Mouse (Mus musculus): ENCODE measurements at regions not wholly inside any gene's neighbourhood (a gene's known extent, or its start where the extent isn't known, plus 50 kb on each side); places are given as distances from the start of the nearest gene placed in this dataset.

DNA sequence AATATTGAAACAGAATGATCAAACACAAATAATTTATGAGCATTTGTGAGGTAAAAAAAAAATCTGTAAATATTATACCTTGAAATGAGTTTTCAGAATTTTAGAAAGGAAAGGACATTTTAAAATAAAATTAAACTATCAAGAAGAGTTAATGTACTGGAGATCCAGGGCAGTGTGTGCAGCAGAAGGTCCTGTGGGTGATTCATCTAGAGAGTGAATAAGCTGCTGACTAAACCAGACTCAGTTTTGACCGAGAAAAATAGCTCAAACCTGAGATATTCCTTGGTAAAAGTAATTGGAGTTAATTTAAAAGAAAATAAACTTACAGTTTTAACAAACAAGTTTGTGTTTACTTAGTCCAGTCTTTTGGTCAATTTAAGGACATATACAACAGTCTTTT, 1118.6 kb upstream of the Celf2 start:
- no peaks in the 10 kb centered on the region for H3K9me3 ChIP-seq (replicated peaks)
- H3K27ac ChIP-seq (replicated peaks) = no peak overlapping the region
- 64% methylated on average over 1 of the region's 1 CpGs for WGBS
- no peak overlapping the region for H3K4me3 ChIP-seq (replicated peaks)
- no peak overlapping the region for H3K9ac ChIP-seq
- no peak overlapping the region for H3K4me2 ChIP-seq (replicated peaks)
- H3K36me3 ChIP-seq = no peaks in the 10 kb centered on the region
- H3K27me3 ChIP-seq = no peaks in the 10 kb centered on the region
- no peaks in the 10 kb centered on the region for H3K4me1 ChIP-seq
- ATAC-seq (ENCODE audit: insufficient number of reproducible peaks, low FRiP score, low TSS enrichment, low read depth) = no peak

DNA sequence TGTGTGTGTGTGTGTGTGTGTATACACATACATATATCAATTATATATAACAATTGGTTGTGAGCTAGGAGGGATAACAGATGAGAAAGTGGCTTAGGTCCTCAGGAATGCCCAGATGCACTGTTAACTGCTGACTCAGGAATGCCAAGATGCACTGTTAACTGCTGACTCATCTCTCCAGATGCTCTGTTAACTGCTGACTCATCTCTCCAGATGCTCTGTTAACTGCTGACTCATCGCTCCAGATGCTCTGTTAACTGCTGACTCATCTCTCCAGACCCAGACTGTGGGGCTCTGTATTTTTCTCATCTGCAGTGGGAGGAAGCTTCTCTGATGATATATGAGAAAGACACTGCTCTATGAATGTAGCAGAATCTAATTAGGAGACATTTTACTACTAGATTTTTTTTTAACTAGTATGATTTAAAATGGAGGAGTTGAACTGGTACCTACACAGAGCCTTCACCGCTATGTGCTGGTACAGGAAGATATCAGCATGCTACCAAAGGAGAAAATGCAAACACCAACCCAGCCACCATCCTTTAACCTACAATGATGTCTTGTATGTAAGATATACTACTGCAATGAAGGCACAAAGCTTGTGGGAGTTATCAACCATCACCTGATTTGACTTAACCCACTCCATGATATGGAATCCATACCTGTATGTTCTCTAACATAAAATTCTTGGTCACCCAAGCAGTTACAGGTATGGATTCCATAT, 1119.3 kb upstream of the Celf2 start:
- WGBS = 85% methylated on average over 2 of the region's 2 CpGs
- Histone ChIP-seq H3K27ac (replicated peaks) (no peak overlapping the region), H3K9me3 (replicated peaks) (no peaks in the 10 kb centered on the region), H3K36me3 (no peaks in the 10 kb centered on the region), H3K9ac (no peak overlapping the region), H3K4me1 (no peaks in the 10 kb centered on the region), H3K4me3 (replicated peaks) (no peak overlapping the region), H3K4me2 (replicated peaks) (no peak overlapping the region), H3K27me3 (no peaks in the 10 kb centered on the region)
- no peak for ATAC-seq (ENCODE audit: insufficient number of reproducible peaks, low FRiP score, low TSS enrichment, low read depth)

DNA sequence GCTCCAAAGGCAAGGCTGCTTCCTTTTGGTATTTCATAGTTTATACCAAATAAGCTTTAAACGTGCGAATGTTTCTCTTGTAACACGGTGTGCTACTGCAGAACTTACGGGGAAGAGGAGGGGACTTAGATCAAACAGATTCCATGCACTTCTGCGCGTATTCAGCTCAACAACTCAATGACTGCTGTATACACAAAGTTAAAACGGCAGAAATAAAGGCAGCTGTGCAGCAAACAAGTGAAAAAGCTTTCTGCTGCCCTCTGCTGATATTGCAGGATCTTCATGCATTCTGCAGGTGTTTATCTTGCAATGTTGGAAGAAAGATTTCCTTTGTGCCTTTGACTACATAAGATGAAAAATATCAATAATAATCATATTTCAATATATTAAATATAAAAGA, 1128.7 kb upstream of the Celf2 start:
- Histone ChIP-seq H3K9ac (no peak overlapping the region), H3K9me3 (replicated peaks) (no peaks in the 10 kb centered on the region), H3K27ac (replicated peaks) (no peak overlapping the region), H3K36me3 (no peaks in the 10 kb centered on the region), H3K4me2 (replicated peaks) (no peak overlapping the region), H3K4me3 (replicated peaks) (no peak overlapping the region), H3K27me3 (no peaks in the 10 kb centered on the region), H3K4me1 (no peaks in the 10 kb centered on the region)
- WGBS = 39% methylated on average over 7 of the region's 7 CpGs
- ATAC-seq (ENCODE audit: insufficient number of reproducible peaks, low FRiP score, low TSS enrichment, low read depth) = no peak

DNA sequence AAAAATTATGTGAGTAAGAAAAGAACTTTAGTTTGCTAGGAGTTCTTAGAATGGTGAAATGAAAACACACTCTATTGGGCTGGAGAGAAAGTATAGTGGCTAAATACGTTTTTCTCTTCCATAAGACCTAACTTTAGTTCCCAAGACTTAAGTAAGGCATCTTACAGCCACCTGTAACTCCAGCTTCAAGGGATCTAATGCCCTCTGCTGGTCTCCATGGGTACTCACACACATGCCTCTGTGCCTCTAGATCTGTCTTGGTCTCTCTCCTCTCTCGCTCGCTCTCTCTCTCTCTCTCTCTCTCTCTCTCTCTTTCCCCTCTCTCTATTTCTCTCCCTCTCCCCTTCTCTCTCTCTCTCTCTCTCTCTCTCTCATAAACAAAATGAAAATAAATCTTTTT, 1129.9 kb upstream of the Celf2 start:
- no peaks in the 10 kb centered on the region for H3K9me3 ChIP-seq (replicated peaks)
- no peak overlapping the region for H3K4me2 ChIP-seq (replicated peaks)
- no peak overlapping the region for H3K27ac ChIP-seq (replicated peaks)
- no peak overlapping the region for H3K4me3 ChIP-seq (replicated peaks)
- WGBS = 56% methylated on average over 3 of the region's 3 CpGs
- no peak for ATAC-seq (ENCODE audit: insufficient number of reproducible peaks, low FRiP score, low TSS enrichment, low read depth)
- no peaks in the 10 kb centered on the region for H3K4me1 ChIP-seq
- no peaks in the 10 kb centered on the region for H3K27me3 ChIP-seq
- no peaks in the 10 kb centered on the region for H3K36me3 ChIP-seq
- H3K9ac ChIP-seq = no peak overlapping the region

DNA sequence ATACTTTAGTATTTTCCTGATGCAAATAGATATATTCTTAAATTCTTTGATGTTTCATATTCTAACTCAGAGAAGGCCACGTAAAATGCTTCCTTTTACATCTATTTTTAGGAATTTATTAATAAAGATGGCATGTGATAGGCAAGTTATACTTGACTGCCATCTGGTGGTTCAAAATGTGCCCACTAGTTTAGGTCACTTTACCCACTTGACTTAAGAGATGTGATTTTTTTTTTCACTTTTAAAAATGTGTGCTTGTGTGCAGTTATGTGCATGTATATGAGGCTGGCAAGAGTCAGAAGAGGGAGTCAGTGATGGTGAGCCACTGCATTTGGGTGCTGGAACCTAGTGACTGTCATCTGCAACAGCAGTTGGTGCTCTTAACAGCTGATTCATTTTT, 1136.1 kb upstream of the Celf2 start:
- ATAC-seq (ENCODE audit: insufficient number of reproducible peaks, low FRiP score, low TSS enrichment, low read depth) = no peak
- H3K9me3 ChIP-seq (replicated peaks) = no peaks in the 10 kb centered on the region

DNA sequence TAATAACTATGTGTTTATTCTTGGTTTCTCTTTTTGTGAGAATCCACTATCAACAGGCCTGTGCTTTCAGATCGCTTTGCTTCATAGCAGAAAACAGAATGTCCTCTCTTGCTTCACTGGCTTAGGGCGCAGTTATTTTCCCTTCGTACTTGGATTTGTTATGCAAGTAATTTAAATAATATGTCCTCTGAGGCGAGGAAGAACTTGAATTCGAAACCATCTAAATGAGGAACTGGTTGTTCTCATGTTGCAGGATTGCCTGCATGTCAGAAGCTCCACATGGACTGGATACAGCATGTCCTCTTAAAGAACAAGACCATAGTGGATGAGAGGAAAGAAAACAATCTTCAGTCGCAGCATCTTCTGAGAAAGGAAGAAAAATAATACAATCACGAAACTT, 1151.2 kb upstream of the Celf2 start:
- no peak for ATAC-seq (ENCODE audit: insufficient number of reproducible peaks, low FRiP score, low TSS enrichment, low read depth)
- Histone ChIP-seq H3K27me3 (no peaks in the 10 kb centered on the region), H3K4me3 (replicated peaks) (no peak overlapping the region), H3K27ac (replicated peaks) (no peak overlapping the region), H3K9me3 (replicated peaks) (no peaks in the 10 kb centered on the region), H3K4me2 (replicated peaks) (no peak overlapping the region), H3K36me3 (no peaks in the 10 kb centered on the region), H3K9ac (no peak overlapping the region), H3K4me1 (no peaks in the 10 kb centered on the region)
- WGBS = 53% methylated on average over 7 of the region's 7 CpGs

More for the DNA sequence above, 1136.1 kb upstream of the Celf2 start:
- Histone ChIP-seq H3K9ac (no peak overlapping the region), H3K4me3 (replicated peaks) (no peak overlapping the region), H3K4me1 (no peaks in the 10 kb centered on the region), H3K27ac (replicated peaks) (no peak overlapping the region), H3K36me3 (no peaks in the 10 kb centered on the region), H3K4me2 (replicated peaks) (no peak overlapping the region), H3K27me3 (no peaks in the 10 kb centered on the region)
- 16% methylated on average over 1 of the region's 1 CpGs for WGBS

DNA sequence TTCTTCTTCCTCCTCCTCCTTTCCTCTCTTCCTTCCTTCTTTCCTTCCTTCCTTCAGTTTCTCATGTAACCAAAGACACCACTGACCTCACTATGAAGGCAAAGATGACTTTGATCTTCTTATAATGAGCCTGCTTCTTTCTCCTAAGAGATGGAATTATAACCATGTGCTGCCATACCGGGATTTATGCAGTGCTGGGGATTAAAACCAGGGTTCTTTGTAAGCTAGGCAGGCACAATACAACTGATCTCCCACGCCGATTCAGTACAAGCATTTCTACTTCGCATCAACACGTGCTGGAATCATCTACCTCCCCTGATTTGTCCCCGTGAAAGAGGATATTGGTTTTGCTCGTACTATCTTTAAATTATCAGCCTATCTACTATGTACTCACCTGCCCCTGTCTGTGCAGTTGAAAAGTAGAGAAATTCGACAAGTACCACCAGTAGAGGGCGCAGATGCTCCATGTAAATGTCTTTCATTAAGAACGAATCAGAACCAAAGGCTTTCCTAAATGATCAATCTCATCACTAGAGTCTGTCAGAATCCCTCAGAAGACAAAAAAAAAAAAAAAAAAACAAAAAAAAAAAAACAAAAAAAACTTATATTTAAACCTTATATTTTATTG, 1164.5 kb upstream of the Celf2 start:
- H3K4me2 ChIP-seq (replicated peaks) = no peak overlapping the region
- 0 out of 2 replicates have a peak, but pooled peaks cover 3% of the 10 kb centered on the region for H3K27me3 ChIP-seq
- WGBS = 9% methylated on average over 10 of the region's 10 CpGs
- no peak overlapping the region for H3K27ac ChIP-seq (replicated peaks)
- H3K4me3 ChIP-seq (replicated peaks) = no peak overlapping the region
- H3K9me3 ChIP-seq (replicated peaks) = no peaks in the 10 kb centered on the region
- no peaks in the 10 kb centered on the region for H3K4me1 ChIP-seq
- no peak for ATAC-seq (ENCODE audit: insufficient number of reproducible peaks, low FRiP score, low TSS enrichment, low read depth)
- no peak overlapping the region for H3K9ac ChIP-seq
- no peaks in the 10 kb centered on the region for H3K36me3 ChIP-seq

DNA sequence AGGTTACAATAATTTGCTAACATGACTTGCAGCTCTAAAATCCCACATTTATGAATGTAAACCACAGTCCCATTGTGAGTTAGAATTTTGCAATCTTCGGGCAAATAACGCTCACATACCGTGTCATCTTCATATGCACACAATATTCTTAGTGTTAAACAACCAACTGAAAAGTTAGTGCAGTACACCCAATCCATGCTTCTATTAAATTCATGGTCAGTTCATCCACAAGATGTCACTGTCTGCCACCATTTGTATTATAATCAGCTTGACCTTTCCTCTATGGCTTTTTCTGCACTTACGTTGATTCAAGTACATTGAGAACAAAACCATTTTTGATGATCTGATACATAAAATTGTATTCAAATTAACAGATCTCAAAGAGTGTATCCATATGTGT, 1166.2 kb upstream of the Celf2 start:
- Histone ChIP-seq H3K4me2 (replicated peaks) (no peak overlapping the region), H3K27ac (replicated peaks) (no peak overlapping the region), H3K9ac (no peak overlapping the region), H3K27me3 (0 out of 2 replicates have a peak, but pooled peaks cover 3% of the 10 kb centered on the region), H3K36me3 (no peaks in the 10 kb centered on the region), H3K4me1 (no peaks in the 10 kb centered on the region), H3K9me3 (replicated peaks) (no peaks in the 10 kb centered on the region), H3K4me3 (replicated peaks) (no peak overlapping the region)
- WGBS = 67% methylated on average over 4 of the region's 4 CpGs
- no peak for ATAC-seq (ENCODE audit: insufficient number of reproducible peaks, low FRiP score, low TSS enrichment, low read depth)

DNA sequence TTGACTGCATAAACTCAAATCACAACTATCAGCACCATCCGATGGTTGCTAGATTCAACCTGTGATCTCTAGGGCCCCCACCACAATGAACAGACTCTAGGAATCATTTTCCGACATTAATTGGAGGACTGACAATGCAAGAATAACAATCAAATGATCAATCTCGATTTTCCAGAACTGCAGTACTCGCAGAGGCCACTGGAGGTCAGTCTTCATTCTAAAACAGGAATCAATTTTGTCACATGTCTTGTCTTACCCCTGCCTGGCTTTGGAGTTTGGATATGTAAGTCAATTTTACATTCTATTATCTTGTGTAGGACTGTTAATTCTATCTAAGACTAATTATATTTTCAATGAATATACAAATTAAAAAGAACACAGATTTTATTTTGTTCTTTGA, 1167.2 kb upstream of the Celf2 start:
- no peak overlapping the region for H3K4me3 ChIP-seq (replicated peaks)
- H3K27me3 ChIP-seq = 0 out of 2 replicates have a peak, but pooled peaks cover 3% of the 10 kb centered on the region
- ATAC-seq (ENCODE audit: insufficient number of reproducible peaks, low FRiP score, low TSS enrichment, low read depth) = no peak
- WGBS = 13% methylated on average over 4 of the region's 4 CpGs
- no peaks in the 10 kb centered on the region for H3K4me1 ChIP-seq
- H3K27ac ChIP-seq (replicated peaks) = no peak overlapping the region
- no peak overlapping the region for H3K9ac ChIP-seq
- no peaks in the 10 kb centered on the region for H3K9me3 ChIP-seq (replicated peaks)
- no peaks in the 10 kb centered on the region for H3K36me3 ChIP-seq
- H3K4me2 ChIP-seq (replicated peaks) = no peak overlapping the region

DNA sequence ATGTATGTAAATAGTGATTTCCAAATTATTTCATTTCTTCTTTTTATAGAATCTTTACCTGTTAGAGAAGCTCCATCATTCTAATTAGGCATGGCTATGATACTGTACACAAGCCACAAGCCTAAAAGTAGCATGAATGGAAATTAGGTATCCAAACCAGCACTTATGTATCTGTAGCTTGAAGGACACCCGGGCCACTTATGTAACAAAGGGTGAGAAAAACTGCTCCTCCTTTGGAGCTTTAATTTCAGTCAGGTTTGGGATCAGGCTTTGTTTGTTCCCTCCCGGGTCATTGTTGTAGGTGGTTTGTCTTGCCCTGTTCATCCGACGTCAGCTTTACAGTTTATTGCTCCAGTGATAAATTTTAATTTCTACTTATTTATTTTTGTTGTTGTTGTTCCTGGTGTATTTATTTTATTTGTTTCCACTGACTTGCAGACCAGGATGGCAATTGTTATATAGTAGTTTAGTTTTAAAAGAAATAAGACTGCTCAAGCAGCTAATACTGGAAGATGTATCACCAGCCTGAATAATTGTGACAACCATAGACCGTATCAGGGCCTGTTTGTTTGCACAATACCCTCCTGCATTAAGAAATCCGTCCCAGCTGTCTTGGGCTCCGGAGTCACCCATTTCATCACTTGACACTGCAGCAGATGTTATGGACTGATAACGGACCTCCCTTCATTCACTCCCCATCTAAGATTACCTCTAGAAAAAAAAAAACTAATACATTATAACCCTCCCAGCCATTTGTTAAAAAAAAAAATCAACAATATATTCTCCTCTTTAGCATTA, 1181.7 kb upstream of the Celf2 start:
- H3K4me3 ChIP-seq (replicated peaks) = no peak overlapping the region
- H3K27me3 ChIP-seq = no peaks in the 10 kb centered on the region
- ATAC-seq (ENCODE audit: insufficient number of reproducible peaks, low FRiP score, low TSS enrichment, low read depth) = no peak
- H3K9ac ChIP-seq = no peak overlapping the region
- WGBS = 44% methylated on average over 8 of the region's 8 CpGs
- H3K36me3 ChIP-seq = no peaks in the 10 kb centered on the region
- H3K4me1 ChIP-seq = no peaks in the 10 kb centered on the region
- H3K4me2 ChIP-seq (replicated peaks) = no peak overlapping the region
- no peak overlapping the region for H3K27ac ChIP-seq (replicated peaks)
- H3K9me3 ChIP-seq (replicated peaks) = no peaks in the 10 kb centered on the region

DNA sequence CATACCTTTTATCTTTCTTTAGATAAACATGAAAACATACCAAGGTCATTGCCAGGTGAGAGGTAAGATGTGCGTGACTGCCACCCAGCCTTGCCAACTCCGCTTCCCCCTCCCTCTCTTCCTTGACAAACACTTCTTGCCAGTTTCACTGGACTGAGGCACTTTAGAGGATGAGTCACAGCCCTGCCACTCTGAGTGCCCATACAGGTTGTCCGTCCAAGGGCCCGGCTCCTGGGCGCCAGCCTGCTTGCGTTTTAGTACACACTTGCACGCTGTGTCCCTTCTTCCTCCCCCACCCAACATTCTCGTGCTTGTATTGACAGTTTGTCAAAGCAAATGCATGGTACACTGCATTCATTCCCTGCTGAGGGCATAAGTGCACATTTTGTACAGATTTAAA, 1151.7 kb upstream of the 4930412O13Rik start:
- WGBS = 64% methylated on average over 8 of the region's 8 CpGs
- Histone ChIP-seq H3K4me3 (replicated peaks) (no peak overlapping the region), H3K4me2 (replicated peaks) (no peak overlapping the region), H3K4me1 (no peaks in the 10 kb centered on the region), H3K9me3 (replicated peaks) (no peaks in the 10 kb centered on the region), H3K36me3 (no peaks in the 10 kb centered on the region), H3K27me3 (no peaks in the 10 kb centered on the region), H3K27ac (replicated peaks) (no peak overlapping the region), H3K9ac (no peak overlapping the region)
- no peak for ATAC-seq (ENCODE audit: insufficient number of reproducible peaks, low FRiP score, low TSS enrichment, low read depth)
